Mouse (Mus musculus): ENCODE measurements around the gene Aco2. TPM values are rescaled to one million over a fixed set of nuclear protein-coding genes. Genes with fewer than 3 reads are reported as not detected.

Aco2 gene
- polyA plus RNA-seq (2015; fragmentation: Nextera tagmentation; extraction: Ambion mirVana) = 295 and 298 TPM in 2 replicates

DNA sequence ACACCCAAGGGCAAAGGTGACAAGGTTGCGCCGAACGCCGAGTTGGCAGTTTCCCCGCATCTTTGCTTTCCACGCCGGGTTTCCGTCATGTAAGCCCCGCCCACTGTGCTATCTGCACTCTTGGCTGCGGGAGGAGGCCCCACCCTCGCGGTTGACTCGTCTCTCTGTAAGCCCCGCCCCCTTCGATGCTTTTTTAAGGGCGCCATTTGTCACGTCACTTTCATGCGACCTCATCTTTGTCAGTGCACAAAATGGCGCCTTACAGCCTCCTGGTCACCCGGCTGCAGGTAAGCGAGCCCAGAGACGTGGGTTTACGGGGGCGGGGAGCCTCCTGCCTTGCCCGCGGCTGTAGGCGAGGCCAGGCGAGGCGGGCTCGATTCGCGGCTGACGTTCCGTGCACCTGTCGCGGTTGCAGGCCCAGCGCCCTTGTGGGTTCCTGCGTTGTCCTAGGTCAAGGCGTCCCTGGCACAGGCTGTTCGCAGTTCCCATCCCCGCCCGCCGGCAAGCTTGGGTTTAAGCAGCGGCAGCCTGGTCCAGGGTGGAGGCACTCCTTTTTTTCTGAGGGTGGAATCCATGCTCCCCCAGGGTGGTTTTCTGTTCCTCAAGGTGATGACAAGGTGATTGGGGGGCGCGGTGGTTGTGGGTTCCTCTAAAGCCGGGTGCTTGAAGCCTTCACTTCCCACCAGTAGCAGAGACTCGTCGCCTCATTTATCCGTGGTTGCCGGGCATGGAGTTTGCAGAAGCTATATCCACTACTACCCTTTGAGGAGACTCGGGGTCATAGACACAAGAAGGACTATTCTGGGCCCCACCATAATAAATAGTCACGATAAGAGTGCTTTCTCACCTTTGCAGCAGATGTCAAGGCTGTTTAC, at the start of gene Aco2:
TSS of gene Aco2 (plus strand) at position 48 of the 875 bp plus-strand sequence.
- Histone ChIP-seq H3K4me2 (peak within 1 kb of the TSS; percentile 83), H3K27ac (replicated peaks) (peak within 1 kb of the TSS; percentile 99), H3K36me3 (peaks cover 31% of the 10 kb centered on the region), H3K27me3 (replicated peaks) (no peaks in the 10 kb centered on the region), H3K4me1 (peaks cover 27% of the 10 kb centered on the region), H3K9me3 (replicated peaks) (no peaks in the 10 kb centered on the region), H3K9ac (replicated peaks) (peak within 1 kb of the TSS; percentile 95), H3K4me3 (replicated peaks) (peak within 1 kb of the TSS; percentile 89)
- 1% methylated on average over 53 of the region's 53 CpGs for WGBS
- peak; percentile 89 for ATAC-seq (ENCODE audit: low FRiP score)

DNA sequence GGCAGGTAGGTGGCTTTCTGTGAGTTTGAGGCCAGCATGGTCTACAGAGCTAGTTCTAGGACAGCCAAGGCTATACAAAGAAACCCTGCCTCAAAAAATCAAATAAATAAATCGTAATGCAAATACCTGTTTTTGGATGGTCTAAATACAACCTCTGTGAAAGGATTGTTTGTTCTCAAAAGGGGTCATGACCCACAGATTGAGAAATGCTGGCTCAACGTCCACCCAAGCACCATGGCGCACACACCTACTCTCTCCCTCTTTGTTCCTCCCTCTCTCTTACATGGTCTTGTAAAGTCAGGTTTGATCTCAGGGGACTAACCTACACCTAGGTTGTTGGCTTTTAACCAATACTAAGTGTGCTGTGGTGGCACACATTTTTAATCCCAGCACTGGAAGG, 49.5 kb upstream of the Aco2 start:
- H3K27me3 ChIP-seq (replicated peaks) = no peaks in the 10 kb centered on the region
- H3K4me3 ChIP-seq (replicated peaks) = no peak overlapping the region
- no peak overlapping the region for H3K27ac ChIP-seq (replicated peaks)
- H3K4me2 ChIP-seq = no peak overlapping the region
- ATAC-seq (ENCODE audit: low FRiP score) = no peak
- no peaks in the 10 kb centered on the region for H3K4me1 ChIP-seq
- peaks cover 90% of the 10 kb centered on the region for H3K36me3 ChIP-seq
- H3K9me3 ChIP-seq (replicated peaks) = no peaks in the 10 kb centered on the region
- H3K9ac ChIP-seq (replicated peaks) = no peak overlapping the region
- WGBS = 90% methylated on average over 3 of the region's 3 CpGs

DNA sequence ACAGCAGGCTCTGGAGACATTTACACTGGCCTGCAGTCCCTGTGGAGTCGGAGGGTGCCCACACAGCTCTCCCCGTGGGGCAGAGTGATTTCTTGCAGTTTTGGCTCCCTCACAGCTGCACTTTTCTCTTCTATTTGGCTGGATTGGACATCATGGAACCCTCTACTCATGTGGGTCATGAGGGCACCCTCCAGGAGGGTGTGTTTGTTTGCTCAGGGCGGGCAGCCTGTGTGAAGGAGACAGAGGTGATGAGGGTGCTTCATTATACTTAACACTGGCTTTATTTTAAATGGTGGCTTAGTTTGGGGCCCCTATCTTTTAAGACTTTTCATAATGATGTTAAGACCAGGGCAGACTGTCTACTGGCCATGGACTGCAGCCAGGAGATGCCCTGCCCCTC, 47.3 kb upstream of the Aco2 start:
- Histone ChIP-seq H3K4me1 (no peaks in the 10 kb centered on the region), H3K9me3 (replicated peaks) (no peaks in the 10 kb centered on the region), H3K9ac (replicated peaks) (no peak overlapping the region), H3K36me3 (peaks cover 76% of the 10 kb centered on the region), H3K4me2 (no peak overlapping the region), H3K27me3 (replicated peaks) (no peaks in the 10 kb centered on the region), H3K4me3 (replicated peaks) (no peak overlapping the region), H3K27ac (replicated peaks) (no peak overlapping the region)
- 89% methylated on average over 3 of the region's 3 CpGs for WGBS
- no peak for ATAC-seq (ENCODE audit: low FRiP score)

DNA sequence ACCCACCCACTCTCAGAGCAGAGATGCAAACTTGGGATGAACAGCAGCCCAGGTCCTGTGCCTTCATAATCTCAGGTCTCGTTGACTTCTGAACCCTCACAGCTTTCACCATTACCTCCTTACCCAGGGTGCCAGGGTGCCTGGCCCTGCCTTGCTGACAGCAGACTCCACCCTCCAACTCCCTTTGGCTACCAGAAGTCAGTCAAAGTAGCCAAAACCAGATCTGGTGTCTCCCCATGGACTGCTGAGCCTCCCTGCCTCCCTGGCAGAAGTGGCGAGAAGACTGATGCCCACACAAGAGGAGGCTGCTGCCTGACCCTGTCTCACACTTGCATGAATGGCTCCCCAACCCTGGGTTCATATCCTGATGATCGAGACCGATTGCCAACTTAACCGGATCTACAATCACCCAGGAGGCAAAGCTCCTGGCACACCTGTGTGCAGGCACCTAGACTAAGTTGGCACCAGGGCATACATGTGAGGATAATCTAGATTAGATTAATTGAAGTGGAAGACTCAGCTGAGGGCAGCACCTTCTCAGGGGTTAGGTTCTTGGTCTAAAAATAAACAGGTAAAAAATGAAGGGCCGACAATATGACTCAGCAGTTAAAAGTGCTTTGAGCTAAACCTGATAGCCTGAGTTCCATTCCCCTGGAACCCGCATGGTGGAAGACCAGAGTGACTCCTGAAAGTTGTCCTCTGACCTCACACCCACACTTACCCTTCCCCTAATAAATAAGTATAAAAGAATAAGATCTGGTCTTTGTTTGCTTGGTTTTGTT, 43.5 kb upstream of the Aco2 start:
- no peak overlapping the region for H3K9ac ChIP-seq (replicated peaks)
- no peaks in the 10 kb centered on the region for H3K27me3 ChIP-seq (replicated peaks)
- ATAC-seq (ENCODE audit: low FRiP score) = no peak
- no peak overlapping the region for H3K27ac ChIP-seq (replicated peaks)
- H3K4me3 ChIP-seq (replicated peaks) = no peak overlapping the region
- peaks cover 42% of the 10 kb centered on the region for H3K36me3 ChIP-seq
- no peaks in the 10 kb centered on the region for H3K9me3 ChIP-seq (replicated peaks)
- H3K4me1 ChIP-seq = 0 out of 2 replicates have a peak, but pooled peaks cover 3% of the 10 kb centered on the region
- H3K4me2 ChIP-seq = no peak overlapping the region
- WGBS = 92% methylated on average over 7 of the region's 7 CpGs

DNA sequence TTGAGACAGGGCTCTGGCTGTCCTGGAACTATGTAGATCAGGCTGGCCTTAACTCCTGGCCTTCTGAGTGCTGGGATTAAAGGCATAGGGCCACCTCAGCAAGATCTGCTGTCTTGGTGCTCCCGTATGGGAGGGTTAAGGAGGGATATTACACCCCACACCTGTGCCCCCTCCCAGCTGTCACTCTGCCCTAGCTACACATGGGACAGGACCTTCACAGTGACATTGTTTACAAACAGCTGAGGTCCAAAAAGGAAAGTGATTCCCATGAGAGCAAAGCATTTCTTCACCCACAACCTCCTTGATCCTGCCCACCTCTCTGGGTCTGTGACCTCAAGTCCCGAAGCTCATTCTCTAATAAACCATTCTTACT, 42.9 kb upstream of the Aco2 start:
- no peak overlapping the region for H3K4me2 ChIP-seq
- H3K27ac ChIP-seq (replicated peaks) = no peak overlapping the region
- H3K4me3 ChIP-seq (replicated peaks) = no peak overlapping the region
- H3K9me3 ChIP-seq (replicated peaks) = no peaks in the 10 kb centered on the region
- H3K4me1 ChIP-seq = 0 out of 2 replicates have a peak, but pooled peaks cover 3% of the 10 kb centered on the region
- peaks cover 37% of the 10 kb centered on the region for H3K36me3 ChIP-seq
- no peak for ATAC-seq (ENCODE audit: low FRiP score)
- H3K9ac ChIP-seq (replicated peaks) = no peak overlapping the region
- H3K27me3 ChIP-seq (replicated peaks) = no peaks in the 10 kb centered on the region
- 75% methylated on average over 2 of the region's 2 CpGs for WGBS

DNA sequence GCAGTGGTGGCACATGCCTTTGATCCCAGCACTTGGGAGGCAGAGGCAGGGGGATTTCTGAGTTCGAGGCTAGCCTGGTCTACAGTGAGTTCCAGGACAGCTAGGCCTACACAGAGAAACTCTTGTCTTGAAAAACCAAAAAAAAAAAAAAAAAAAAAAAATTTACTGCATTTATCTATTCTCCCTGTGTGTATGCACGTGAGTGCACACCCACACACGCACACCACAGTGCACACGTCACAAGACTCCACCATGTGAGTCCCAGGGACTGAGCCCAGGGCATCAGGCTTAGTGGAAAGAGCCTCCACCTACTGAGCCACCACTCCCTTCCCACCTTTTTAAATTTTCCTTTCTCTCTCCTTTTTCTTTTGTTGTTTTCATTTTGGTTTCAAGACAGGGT, 41.6 kb upstream of the Aco2 start:
- WGBS = 93% methylated on average over 4 of the region's 4 CpGs
- Histone ChIP-seq H3K27me3 (replicated peaks) (peaks cover 7% of the 10 kb centered on the region), H3K4me1 (0 out of 2 replicates have a peak, but pooled peaks cover 3% of the 10 kb centered on the region), H3K36me3 (peaks cover 24% of the 10 kb centered on the region), H3K9ac (replicated peaks) (no peak overlapping the region), H3K4me2 (no peak overlapping the region), H3K27ac (replicated peaks) (no peak overlapping the region), H3K9me3 (replicated peaks) (no peaks in the 10 kb centered on the region), H3K4me3 (replicated peaks) (no peak overlapping the region)
- no peak for ATAC-seq (ENCODE audit: low FRiP score)

DNA sequence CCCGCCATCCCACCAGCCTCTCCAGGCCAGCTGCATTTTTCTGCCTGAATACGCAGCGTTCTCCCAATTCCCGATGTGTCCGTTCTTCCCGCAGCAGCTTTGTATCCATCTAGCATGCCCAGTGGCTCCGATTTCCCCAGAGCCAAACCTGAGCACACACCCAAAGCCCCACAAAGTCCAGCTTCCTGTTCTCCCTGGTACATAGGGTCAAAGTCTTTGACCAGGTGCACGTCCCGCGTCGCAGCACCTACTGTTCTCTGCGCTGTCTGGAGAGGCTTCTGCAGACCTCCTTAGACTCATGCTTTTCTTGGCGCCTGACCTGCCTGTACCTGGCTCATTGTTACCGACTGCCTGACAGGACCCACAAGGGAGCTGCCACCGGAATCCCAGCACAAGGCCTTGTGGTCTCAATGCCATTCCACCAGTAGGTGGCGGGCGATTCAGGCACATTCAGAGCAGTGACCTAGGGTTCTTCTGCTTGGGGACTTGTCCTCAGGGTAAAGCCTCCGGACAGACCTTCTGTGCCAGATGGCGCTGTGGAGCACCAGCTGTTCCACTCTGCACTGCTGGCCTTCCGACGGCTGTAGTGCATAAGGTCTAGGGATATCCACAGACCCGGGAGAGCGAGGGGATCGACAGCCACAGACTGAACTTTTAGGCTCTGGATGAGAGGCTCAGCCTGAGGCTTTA, 40.8 kb upstream of the Aco2 start:
- peaks cover 10% of the 10 kb centered on the region for H3K4me1 ChIP-seq
- WGBS = 16% methylated on average over 24 of the region's 24 CpGs
- H3K27ac ChIP-seq (replicated peaks) = no peak overlapping the region
- H3K36me3 ChIP-seq = peaks cover 17% of the 10 kb centered on the region
- peak; percentile 79 for ATAC-seq (ENCODE audit: low FRiP score)
- no peak overlapping the region for H3K9ac ChIP-seq (replicated peaks)
- no peaks in the 10 kb centered on the region for H3K9me3 ChIP-seq (replicated peaks)
- H3K27me3 ChIP-seq (replicated peaks) = peaks cover 11% of the 10 kb centered on the region
- no peak overlapping the region for H3K4me3 ChIP-seq (replicated peaks)
- peak overlapping the region; percentile 20 for H3K4me2 ChIP-seq

DNA sequence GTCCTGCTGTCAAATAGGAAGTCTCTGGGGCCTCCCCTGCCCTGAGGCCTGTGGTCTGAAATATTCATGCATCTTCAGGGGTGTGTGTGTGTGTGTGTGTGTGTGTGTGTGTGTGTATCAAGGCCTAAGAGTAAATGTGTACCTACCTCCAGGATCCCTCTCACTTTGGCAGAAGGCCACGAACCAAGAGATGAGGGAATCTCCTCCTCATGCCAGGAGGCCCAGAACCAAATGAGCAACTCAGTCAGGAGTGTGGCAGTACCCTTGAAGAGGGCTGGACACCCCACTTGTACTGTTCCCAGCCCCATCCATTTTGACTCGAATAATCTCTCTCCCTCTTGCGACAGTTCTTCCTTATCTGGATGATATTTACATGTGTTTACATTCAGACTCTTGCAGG, 39.9 kb upstream of the Aco2 start:
- Histone ChIP-seq H3K9me3 (replicated peaks) (no peaks in the 10 kb centered on the region), H3K4me1 (peaks cover 14% of the 10 kb centered on the region), H3K4me2 (no peak overlapping the region), H3K4me3 (replicated peaks) (no peak overlapping the region), H3K36me3 (peaks cover 9% of the 10 kb centered on the region), H3K9ac (replicated peaks) (no peak overlapping the region), H3K27ac (replicated peaks) (no peak overlapping the region), H3K27me3 (replicated peaks) (peaks cover 17% of the 10 kb centered on the region)
- no peak for ATAC-seq (ENCODE audit: low FRiP score)
- WGBS = 83% methylated on average over 3 of the region's 3 CpGs

DNA sequence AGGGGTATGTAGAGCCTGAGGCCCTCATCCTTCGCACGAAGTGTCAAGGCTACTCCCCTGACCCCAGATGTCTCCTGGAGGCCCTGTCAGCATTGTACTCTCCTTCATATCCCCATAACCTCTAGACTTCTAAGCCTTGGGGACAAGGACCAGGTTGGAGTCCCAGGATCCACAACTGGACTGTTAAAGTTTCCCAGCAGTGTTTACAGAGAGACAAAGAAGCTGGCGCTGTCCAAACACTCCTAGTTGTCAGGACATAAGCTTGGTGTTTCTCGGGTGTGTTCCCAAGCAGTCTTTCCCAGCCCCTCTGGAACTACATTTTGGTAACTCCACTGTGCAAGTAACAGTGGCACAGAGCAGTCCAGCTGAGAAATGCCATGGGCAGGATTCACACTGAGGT, 38.6 kb upstream of the Aco2 start:
- Histone ChIP-seq H3K9me3 (replicated peaks) (no peaks in the 10 kb centered on the region), H3K27me3 (replicated peaks) (peaks cover 17% of the 10 kb centered on the region), H3K27ac (replicated peaks) (no peak overlapping the region), H3K9ac (replicated peaks) (no peak overlapping the region), H3K4me1 (peaks cover 14% of the 10 kb centered on the region), H3K36me3 (0 out of 2 replicates have a peak, but pooled peaks cover 2% of the 10 kb centered on the region), H3K4me3 (replicated peaks) (no peak overlapping the region), H3K4me2 (no peak overlapping the region)
- no peak for ATAC-seq (ENCODE audit: low FRiP score)
- 75% methylated on average over 4 of the region's 4 CpGs for WGBS

DNA sequence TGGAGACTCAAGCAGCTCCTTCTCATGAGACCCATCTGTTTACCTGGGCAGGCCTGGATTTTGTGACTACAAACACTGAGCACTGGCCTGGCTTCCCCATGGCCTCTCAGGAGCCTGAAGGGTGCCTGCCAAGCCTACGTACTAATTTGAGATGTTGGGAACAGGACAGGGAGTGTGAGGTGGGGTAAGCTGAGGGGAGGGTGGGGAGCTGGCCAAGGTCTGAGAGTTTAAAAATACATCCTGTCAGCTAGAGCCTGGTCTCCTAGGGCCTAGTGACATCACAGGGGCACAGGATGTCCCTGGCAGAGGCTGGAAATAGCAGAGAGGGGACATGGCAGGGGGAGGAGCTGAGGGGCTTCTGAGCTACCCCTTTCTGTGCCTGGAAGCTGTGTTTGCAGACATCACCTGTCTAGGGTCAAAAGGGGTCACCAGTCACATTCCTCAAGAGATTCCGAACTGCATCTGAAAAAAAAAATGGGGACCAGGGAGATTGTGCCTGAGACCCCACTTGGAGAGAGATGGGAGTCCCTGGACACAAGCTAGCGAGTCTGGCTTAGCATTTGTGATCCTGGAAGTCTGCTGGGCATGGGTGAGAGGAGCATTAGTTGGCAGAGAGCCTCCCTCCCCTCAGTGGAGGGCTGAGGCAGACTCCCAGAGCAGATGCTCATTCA, 37.8 kb upstream of the Aco2 start:
- no peak for ATAC-seq (ENCODE audit: low FRiP score)
- 66% methylated on average over 3 of the region's 3 CpGs for WGBS

More for the DNA sequence above, 37.8 kb upstream of the Aco2 start:
- H3K4me3 ChIP-seq (replicated peaks) = no peak overlapping the region
- no peaks in the 10 kb centered on the region for H3K9me3 ChIP-seq (replicated peaks)
- H3K4me2 ChIP-seq = no peak overlapping the region
- H3K4me1 ChIP-seq = peaks cover 14% of the 10 kb centered on the region
- H3K27ac ChIP-seq (replicated peaks) = no peak overlapping the region
- H3K27me3 ChIP-seq (replicated peaks) = peaks cover 17% of the 10 kb centered on the region
- H3K36me3 ChIP-seq = no peaks in the 10 kb centered on the region
- H3K9ac ChIP-seq (replicated peaks) = no peak overlapping the region; the same call in 1 of the 2 replicates
